Mouse (Mus musculus) lung, postnatal 0 days (tissue): ENCODE measurements around the gene Tmem117. TPM values are rescaled to one million over a fixed set of nuclear protein-coding genes. Genes with fewer than 3 reads are reported as not detected.

ENCODE experiments used
- ATAC-seq: fragments of 200-750 bp; cut with Nextera tagmentation; 2 replicates; pipeline ENCODE4 v1.8.0; 2017; ENCODE audit warnings: moderate library complexity
- DNase-seq: peaks from one replicate; pipeline ENCODE4 v3.0.0-alpha.2; 2016; ENCODE audit warnings: low spot score
- H3K27ac ChIP-seq: fragments of 300-500 bp; sonication (generic); 2 replicates; pipeline ENCODE4 v1.5.1; 2014; ENCODE audit warnings: antibody characterized with exemption, mild to moderate bottlenecking, low read length, mixed read lengths
- H3K27me3 ChIP-seq: fragments of 300-500 bp; sonication (generic); replicated peaks from 2 replicates; pipeline ENCODE4 v1.6.1; 2014; ENCODE audit warnings: low read length, mixed read lengths; ENCODE audit not compliant: insufficient read depth
- H3K36me3 ChIP-seq: fragments of 300-500 bp; sonication (generic); 2 replicates; pipeline ENCODE4 v1.6.1; 2014; ENCODE audit warnings: low read length, mixed read lengths; ENCODE audit not compliant: insufficient read depth
- H3K4me1 ChIP-seq: fragments of 300-500 bp; sonication (generic); 2 replicates; pipeline ENCODE4 v1.6.1; 2014; ENCODE audit warnings: antibody characterized with exemption, low read depth, low read length, mixed read lengths; ENCODE audit not compliant: insufficient read depth
- H3K4me2 ChIP-seq: fragments of 300-500 bp; sonication (generic); replicated peaks from 2 replicates; pipeline ENCODE4 v1.6.1; 2014; ENCODE audit warnings: low read depth, mild to moderate bottlenecking, low read length, moderate library complexity, mixed read lengths
- H3K4me3 ChIP-seq: fragments of 300-500 bp; sonication (generic); 2 replicates; pipeline ENCODE4 v1.5.1; 2014; ENCODE audit warnings: low read depth, low read length
- H3K9ac ChIP-seq: fragments of 300-500 bp; sonication (generic); replicated peaks from 2 replicates; pipeline ENCODE4 v1.6.1; 2014; ENCODE audit warnings: low read depth, mild to moderate bottlenecking
- H3K9me3 ChIP-seq: fragments of 300-500 bp; sonication (generic); 2 replicates; pipeline ENCODE4 v1.6.1; 2016; ENCODE audit warnings: low read length, mixed read lengths
- CTCF ChIP-seq: IDR thresholded peaks from 2 replicates; pipeline ENCODE4 v1.5.1; 2016; ENCODE audit warnings: antibody characterized with exemption, mild to moderate bottlenecking
- EP300 ChIP-seq: IDR thresholded peaks from 2 replicates; pipeline ENCODE4 v1.6.1; 2016; ENCODE audit warnings: antibody characterized with exemption, mild to moderate bottlenecking, control low read depth
- WGBS: fragments of 180-500 bp; shearing (Covaris S2); extraction: QIAGEN DNeasy Blood & Tissue Kit; methylation state at CpG from one replicate; pipeline ENCODE4 v1.1.7; 2014; 5-methylcytosine and 5-hydroxymethylcytosine counted together
- polyA plus RNA-seq: library from polyadenylated mRNA; unstranded; fragments of >200 nt; fragmentation: Nextera tagmentation; extraction: Ambion mirVana; gene quantifications from 2 replicates; pipeline ENCODE4 v1.2.1, GENCODE M21; 2015

Tmem117 gene
- polyA plus RNA-seq, 1 experiment from 2014 or later: 3.3 TPM

- H3K4me1 ChIP-seq: no peaks in the 10 kb centered on the region
- H3K36me3 ChIP-seq: no peaks in the 10 kb centered on the region
- H3K9me3 ChIP-seq: no peaks in the 10 kb centered on the region
- TF ChIP-seq EP300: no peak
- no peak for TF ChIP-seq CTCF
- no peak overlapping the region for H3K4me3 ChIP-seq
- 75% methylated on average over 8 of the region's 8 CpGs for WGBS
- ATAC-seq: no peak
- no peak overlapping the region for H3K4me2 ChIP-seq
- no peak for DNase-seq
- no peak overlapping the region for H3K27ac ChIP-seq
- H3K9ac ChIP-seq: no peak overlapping the region
- H3K27me3 ChIP-seq: no peaks in the 10 kb centered on the region
These were observed 478.3 kb downstream of the Tmem117 start for GRCm38 (mm10) chr15:95107246-95107809.

GRCm38 (mm10) chr15:95108626-95109025 lies 479.6 kb downstream of the Tmem117 start:
- Histone ChIP-seq H3K27ac (no peak overlapping the region), H3K4me2 (no peak overlapping the region), H3K9ac (no peak overlapping the region), H3K9me3 (no peaks in the 10 kb centered on the region), H3K4me3 (no peak overlapping the region), H3K27me3 (no peaks in the 10 kb centered on the region), H3K36me3 (no peaks in the 10 kb centered on the region), H3K4me1 (no peaks in the 10 kb centered on the region)
- DNase-seq: no peak
- ATAC-seq: no peak
- 82% methylated on average over 4 of the region's 4 CpGs for WGBS
- no peak for TF ChIP-seq EP300
- no peak for TF ChIP-seq CTCF

- Histone ChIP-seq H3K9me3 (no peaks in the 10 kb centered on the region), H3K4me3 (no peak overlapping the region), H3K9ac (no peak overlapping the region), H3K27me3 (no peaks in the 10 kb centered on the region), H3K36me3 (no peaks in the 10 kb centered on the region), H3K4me1 (no peaks in the 10 kb centered on the region), H3K27ac (no peak overlapping the region), H3K4me2 (no peak overlapping the region)
- no peak for TF ChIP-seq EP300
- TF ChIP-seq CTCF: no peak
- ATAC-seq (no peak), DNase-seq (no peak)
- WGBS: 71% methylated on average over 4 of the region's 4 CpGs
These were observed 502.4 kb downstream of the Tmem117 start for GRCm38 (mm10) chr15:95131401-95131800.

- H3K9me3 ChIP-seq: no peaks in the 10 kb centered on the region
- DNase-seq (no peak), ATAC-seq (no peak)
- H3K36me3 ChIP-seq: no peaks in the 10 kb centered on the region
- no peak overlapping the region for H3K4me3 ChIP-seq
- H3K9ac ChIP-seq: no peak overlapping the region
- no peaks in the 10 kb centered on the region for H3K27me3 ChIP-seq
- TF ChIP-seq CTCF (no peak), EP300 (no peak)
- H3K27ac ChIP-seq: no peak overlapping the region
- H3K4me2 ChIP-seq: no peak overlapping the region
- no peaks in the 10 kb centered on the region for H3K4me1 ChIP-seq
- 87% methylated on average over 17 of the region's 17 CpGs for WGBS
These were observed 507.0 kb downstream of the Tmem117 start for GRCm38 (mm10) chr15:95135926-95136609.

GRCm38 (mm10) chr15:95137018-95137810 lies 508.2 kb downstream of the Tmem117 start:
- Histone ChIP-seq H3K4me1 (no peaks in the 10 kb centered on the region), H3K9me3 (no peaks in the 10 kb centered on the region), H3K9ac (no peak overlapping the region), H3K27ac (no peak overlapping the region), H3K4me2 (no peak overlapping the region), H3K4me3 (no peak overlapping the region), H3K27me3 (no peaks in the 10 kb centered on the region), H3K36me3 (no peaks in the 10 kb centered on the region)
- WGBS: 73% methylated on average over 10 of the region's 10 CpGs
- DNase-seq (no peak), ATAC-seq (no peak)
- no peak for TF ChIP-seq EP300
- no peak for TF ChIP-seq CTCF

GRCm38 (mm10) chr15:95138709-95139409 lies 509.8 kb downstream of the Tmem117 start:
- TF ChIP-seq CTCF (no peak), EP300 (no peak)
- no peaks in the 10 kb centered on the region for H3K36me3 ChIP-seq
- H3K9ac ChIP-seq: no peak overlapping the region
- H3K4me1 ChIP-seq: no peaks in the 10 kb centered on the region
- 42% methylated on average over 12 of the region's 12 CpGs for WGBS
- 0 out of 2 replicates have a peak overlapping the region, but pooled peaks have one; percentile 11 for H3K4me2 ChIP-seq
- DNase-seq: peak; percentile 21
- peak; percentile 23; the same call in 1 of the 2 replicates for ATAC-seq
- H3K9me3 ChIP-seq: no peaks in the 10 kb centered on the region
- no peak overlapping the region for H3K4me3 ChIP-seq
- no peaks in the 10 kb centered on the region for H3K27me3 ChIP-seq
- H3K27ac ChIP-seq: no peak overlapping the region
